Mouse (Mus musculus) lung, adult 18-20 months (tissue): Measurements from ENCODE around the gene Kri1.
A peak's percentile ranks its signal among the peaks of the same experiment; 100 is the strongest.
"Not testable (repeated sequence)": the region's sequence is repeated elsewhere in the genome, so short reads cannot be mapped to it uniquely, and the experiment has no call there.

Experiments used
- DNase-seq, 2 experiments: peaks; one replicate each; pipeline ENCODE4 v3.0.0; 2022; ENCODE audit warnings: mixed read lengths in 2 of 2

Gene Kri1

GRCm38 (mm10) chr9:21314367-21315140 lies 26.8 kb upstream of the Kri1 start:
- no peak for DNase-seq

GRCm38 (mm10) chr9:21313394-21313793 lies 25.6 kb upstream of the Kri1 start:
- peak; percentile 85 to 89 for DNase-seq

GRCm38 (mm10) chr9:21312134-21312533 lies 24.4 kb upstream of the Kri1 start, which contains the start of gene Ap1m2:
TSS of gene Ap1m2 (minus strand) at chr9:21312337.
- DNase-seq: peak; percentile 74 to 82

- no peak for DNase-seq
Observed at GRCm38 (mm10) chr9:21311695-21312094, 23.9 kb upstream of the Kri1 start.

GRCm38 (mm10) chr9:21309150-21309741 lies 21.5 kb upstream of the Kri1 start:
- peak in 1 of 2 experiments; percentile 37 for DNase-seq

- no peak for DNase-seq
Observed at GRCm38 (mm10) chr9:21305065-21305464, 17.3 kb upstream of the Kri1 start.

- no peak for DNase-seq
Observed at GRCm38 (mm10) chr9:21299014-21299413, 11.2 kb upstream of the Kri1 start.

- DNase-seq: no peak
Observed at GRCm38 (mm10) chr9:21292271-21292670, 4.5 kb upstream of the Kri1 start.

- not testable (repeated sequence) for DNase-seq
Observed at GRCm38 (mm10) chr9:21291868-21292267, 4.1 kb upstream of the Kri1 start.

GRCm38 (mm10) chr9:21291022-21291787 lies 3.4 kb upstream of the Kri1 start, which contains the start of gene Cdkn2d:
TSS of gene Cdkn2d (minus strand) at chr9:21291407.
- DNase-seq: peak; percentile 100

- DNase-seq: no peak
Observed at GRCm38 (mm10) chr9:21290589-21290988, 2.8 kb upstream of the Kri1 start.

GRCm38 (mm10) chr9:21289337-21289671 lies 1.5 kb upstream of the Kri1 start:
- DNase-seq: no peak

GRCm38 (mm10) chr9:21288404-21289336 lies 901 bp upstream of the Kri1 start:
- DNase-seq: peak; percentile 33 to 34

- no peak for DNase-seq
Observed at GRCm38 (mm10) chr9:21286753-21287152, 1.0 kb downstream of the Kri1 start.

- no peak for DNase-seq
Observed at GRCm38 (mm10) chr9:21283994-21284393, 3.8 kb downstream of the Kri1 start.

- no peak for DNase-seq
Observed at GRCm38 (mm10) chr9:21283591-21283990, 4.2 kb downstream of the Kri1 start.

- no peak for DNase-seq
Observed at GRCm38 (mm10) chr9:21277776-21278175, 10.0 kb downstream of the Kri1 start.

- DNase-seq: no peak
Observed at GRCm38 (mm10) chr9:21276307-21276706, 11.5 kb downstream of the Kri1 start.

GRCm38 (mm10) chr9:21275727-21276126 lies 12.0 kb downstream of the Kri1 start:
- DNase-seq: no peak

GRCm38 (mm10) chr9:21275013-21275710 lies 12.6 kb downstream of the Kri1 start:
- DNase-seq: no peak

- no peak for DNase-seq
Observed at GRCm38 (mm10) chr9:21274336-21274735, 13.4 kb downstream of the Kri1 start.
